Mouse (Mus musculus) retina, embryonic 14.5 days (tissue): ENCODE data around the gene Cyb5d1.

Source experiments
- DNase-seq: peaks from one replicate; pipeline ENCODE4 v3.0.0-alpha.2; 2015; ENCODE audit warnings: low spot score

Cyb5d1 gene

GRCm38 (mm10) chr11:69379600-69379999 lies 15.8 kb downstream of the Cyb5d1 start:
- no peak for DNase-seq

GRCm38 (mm10) chr11:69377766-69378165 lies 17.7 kb downstream of the Cyb5d1 start:
- no peak for DNase-seq

GRCm38 (mm10) chr11:69375646-69376045 lies 19.8 kb downstream of the Cyb5d1 start:
- no peak for DNase-seq

- DNase-seq, result no peak
Measured at GRCm38 (mm10) chr11:69373223-69373965, 22.0 kb downstream of the Cyb5d1 start.

- DNase-seq, result peak; percentile 47
Measured at GRCm38 (mm10) chr11:69372780-69373170, 22.7 kb downstream of the Cyb5d1 start.

GRCm38 (mm10) chr11:69372056-69372779 lies 23.2 kb downstream of the Cyb5d1 start:
- DNase-seq, result no peak

GRCm38 (mm10) chr11:69371601-69372000 lies 23.8 kb downstream of the Cyb5d1 start:
- no peak for DNase-seq

- DNase-seq, result no peak
Measured at GRCm38 (mm10) chr11:69370817-69371215, 24.6 kb downstream of the Cyb5d1 start.

- no peak for DNase-seq
Measured at GRCm38 (mm10) chr11:69369990-69370816, 25.2 kb downstream of the Cyb5d1 start.

GRCm38 (mm10) chr11:69369215-69369989 lies 26.0 kb downstream of the Cyb5d1 start, which contains the start of gene Chd3:
Gene Chd3, minus strand, starts transcription at chr11:69369406.
- peak; percentile 28 for DNase-seq

- peak; percentile 63 for DNase-seq
Measured at GRCm38 (mm10) chr11:69368356-69369214, 26.8 kb downstream of the Cyb5d1 start.

GRCm38 (mm10) chr11:69367616-69368355 lies 27.6 kb downstream of the Cyb5d1 start:
- peak; percentile 66 for DNase-seq

GRCm38 (mm10) chr11:69366855-69367615 lies 28.4 kb downstream of the Cyb5d1 start:
- DNase-seq, result peak; percentile 41

GRCm38 (mm10) chr11:69366157-69366854 lies 29.1 kb downstream of the Cyb5d1 start:
- peak; percentile 89 for DNase-seq

- DNase-seq, result no peak
Measured at GRCm38 (mm10) chr11:69365722-69366121, 29.7 kb downstream of the Cyb5d1 start.

- peak; percentile 73 for DNase-seq
Measured at GRCm38 (mm10) chr11:69364910-69365309, 30.5 kb downstream of the Cyb5d1 start.

GRCm38 (mm10) chr11:69364376-69364775 lies 31.1 kb downstream of the Cyb5d1 start:
- DNase-seq, result no peak

- no peak for DNase-seq
Measured at GRCm38 (mm10) chr11:69362479-69362878, 33.0 kb downstream of the Cyb5d1 start.

GRCm38 (mm10) chr11:69362021-69362420 lies 33.4 kb downstream of the Cyb5d1 start:
- no peak for DNase-seq
